Mouse (Mus musculus): ENCODE results near the gene Fam25c. TPM values are rescaled to one million over a fixed set of nuclear protein-coding genes. Genes with fewer than 3 reads are reported as not detected.

Gene Fam25c
- polyA plus RNA-seq, 1 experiment: not detected

- Histone ChIP-seq H3K36me3 (ENCODE audit: control insufficient read depth, insufficient read depth) (peaks cover 25% of the 10 kb centered on the region), H3ac (ENCODE audit: control insufficient read depth, insufficient read length, low read depth) (no peak overlapping the region), H3K79me3 (ENCODE audit: low read depth) (peaks cover 71% of the 10 kb centered on the region), H3K27me3 (ENCODE audit: control insufficient read depth, insufficient read depth, insufficient read length) (no peaks in the 10 kb centered on the region), H3K79me2 (ENCODE audit: control insufficient read depth, insufficient read depth) (peaks cover 83% of the 10 kb centered on the region), H3K4me3 (ENCODE audit: insufficient read depth, poor library complexity, severe bottlenecking) (no peak overlapping the region)
- TF ChIP-seq CTCF (IDR thresholded peaks at IDR 0.05; ENCODE audit: control insufficient read depth, insufficient read depth, insufficient read length) (no peak), USF1 (IDR thresholded peaks at IDR 0.05; ENCODE audit: low read depth) (no peak), MAX (IDR thresholded peaks at IDR 0.05) (no peak), MYOG (IDR thresholded peaks at IDR 0.05; ENCODE audit: control insufficient read depth, extremely low read depth, insufficient read length) (no peak), CEBPB (IDR thresholded peaks at IDR 0.05; ENCODE audit: low read depth) (no peak), MYOD1 (IDR thresholded peaks at IDR 0.05; ENCODE audit: control insufficient read depth, insufficient read length, low read depth) (no peak), FOSL1 (IDR thresholded peaks at IDR 0.05; ENCODE audit: insufficient read depth, low read length, poor library complexity, severe bottlenecking) (no peak)
Measured at GRCm38 (mm10) chr14:34313612-34314011, 41.6 kb downstream of the Fam25c start.

GRCm38 (mm10) chr14:34312339-34313048 lies 42.7 kb downstream of the Fam25c start:
- peaks cover 72% of the 10 kb centered on the region for H3K79me2 ChIP-seq (ENCODE audit: control insufficient read depth, insufficient read depth)
- no peaks in the 10 kb centered on the region for H3K27me3 ChIP-seq (ENCODE audit: control insufficient read depth, insufficient read depth, insufficient read length)
- peak overlapping the region; percentile 64 for H3K4me3 ChIP-seq (ENCODE audit: insufficient read depth, poor library complexity, severe bottlenecking)
- peak overlapping the region; percentile 20 for H3ac ChIP-seq (ENCODE audit: control insufficient read depth, insufficient read length, low read depth)
- no peak for TF ChIP-seq USF1 (IDR thresholded peaks at IDR 0.05; ENCODE audit: low read depth)
- TF ChIP-seq CEBPB (IDR thresholded peaks at IDR 0.05; ENCODE audit: low read depth): no peak
- no peak for TF ChIP-seq CTCF (IDR thresholded peaks at IDR 0.05; ENCODE audit: control insufficient read depth, insufficient read depth, insufficient read length)
- TF ChIP-seq MYOD1 (IDR thresholded peaks at IDR 0.05; ENCODE audit: control insufficient read depth, insufficient read length, low read depth): no peak
- TF ChIP-seq FOSL1 (IDR thresholded peaks at IDR 0.05; ENCODE audit: insufficient read depth, low read length, poor library complexity, severe bottlenecking): no peak
- no peak for TF ChIP-seq MYOG (IDR thresholded peaks at IDR 0.05; ENCODE audit: control insufficient read depth, extremely low read depth, insufficient read length)
- TF ChIP-seq MAX (IDR thresholded peaks at IDR 0.05): no peak
- peaks cover 62% of the 10 kb centered on the region for H3K79me3 ChIP-seq (ENCODE audit: low read depth)
- H3K36me3 ChIP-seq (ENCODE audit: control insufficient read depth, insufficient read depth): peaks cover 14% of the 10 kb centered on the region

- H3K4me3 ChIP-seq (ENCODE audit: insufficient read depth, poor library complexity, severe bottlenecking): peak overlapping the region; percentile 64
- TF ChIP-seq MYOG (IDR thresholded peaks at IDR 0.05; ENCODE audit: control insufficient read depth, extremely low read depth, insufficient read length) (no peak), FOSL1 (IDR thresholded peaks at IDR 0.05; ENCODE audit: insufficient read depth, low read length, poor library complexity, severe bottlenecking) (no peak), USF1 (IDR thresholded peaks at IDR 0.05; ENCODE audit: low read depth) (no peak), MYOD1 (IDR thresholded peaks at IDR 0.05; ENCODE audit: control insufficient read depth, insufficient read length, low read depth) (no peak), CEBPB (IDR thresholded peaks at IDR 0.05; ENCODE audit: low read depth) (no peak), MAX (IDR thresholded peaks at IDR 0.05) (no peak), CTCF (IDR thresholded peaks at IDR 0.05; ENCODE audit: control insufficient read depth, insufficient read depth, insufficient read length) (no peak)
- no peaks in the 10 kb centered on the region for H3K27me3 ChIP-seq (ENCODE audit: control insufficient read depth, insufficient read depth, insufficient read length)
- peak overlapping the region; percentile 82 for H3ac ChIP-seq (ENCODE audit: control insufficient read depth, insufficient read length, low read depth)
- H3K79me2 ChIP-seq (ENCODE audit: control insufficient read depth, insufficient read depth): peaks cover 64% of the 10 kb centered on the region
- peaks cover 54% of the 10 kb centered on the region for H3K79me3 ChIP-seq (ENCODE audit: low read depth)
- H3K36me3 ChIP-seq (ENCODE audit: control insufficient read depth, insufficient read depth): peaks cover 13% of the 10 kb centered on the region
Measured at GRCm38 (mm10) chr14:34311691-34312090, 43.5 kb downstream of the Fam25c start.

GRCm38 (mm10) chr14:34311021-34311631 lies 44.1 kb downstream of the Fam25c start:
- peaks cover 49% of the 10 kb centered on the region for H3K79me3 ChIP-seq (ENCODE audit: low read depth)
- peaks cover 58% of the 10 kb centered on the region for H3K79me2 ChIP-seq (ENCODE audit: control insufficient read depth, insufficient read depth)
- H3K4me3 ChIP-seq (ENCODE audit: insufficient read depth, poor library complexity, severe bottlenecking): peak overlapping the region; percentile 64
- TF ChIP-seq CEBPB (IDR thresholded peaks at IDR 0.05; ENCODE audit: low read depth): no peak
- TF ChIP-seq MYOD1 (IDR thresholded peaks at IDR 0.05; ENCODE audit: control insufficient read depth, insufficient read length, low read depth): no peak
- no peak for TF ChIP-seq FOSL1 (IDR thresholded peaks at IDR 0.05; ENCODE audit: insufficient read depth, low read length, poor library complexity, severe bottlenecking)
- no peak for TF ChIP-seq CTCF (IDR thresholded peaks at IDR 0.05; ENCODE audit: control insufficient read depth, insufficient read depth, insufficient read length)
- no peak for TF ChIP-seq MAX (IDR thresholded peaks at IDR 0.05)
- no peak for TF ChIP-seq MYOG (IDR thresholded peaks at IDR 0.05; ENCODE audit: control insufficient read depth, extremely low read depth, insufficient read length)
- no peak for TF ChIP-seq USF1 (IDR thresholded peaks at IDR 0.05; ENCODE audit: low read depth)
- H3K36me3 ChIP-seq (ENCODE audit: control insufficient read depth, insufficient read depth): peaks cover 13% of the 10 kb centered on the region
- H3ac ChIP-seq (ENCODE audit: control insufficient read depth, insufficient read length, low read depth): peak overlapping the region; percentile 82
- no peaks in the 10 kb centered on the region for H3K27me3 ChIP-seq (ENCODE audit: control insufficient read depth, insufficient read depth, insufficient read length)

- Histone ChIP-seq H3K27me3 (ENCODE audit: control insufficient read depth, insufficient read depth, insufficient read length) (no peaks in the 10 kb centered on the region), H3K4me3 (ENCODE audit: insufficient read depth, poor library complexity, severe bottlenecking) (peak within 1 kb of the TSS; percentile 64), H3K36me3 (ENCODE audit: control insufficient read depth, insufficient read depth) (peaks cover 13% of the 10 kb centered on the region), H3ac (ENCODE audit: control insufficient read depth, insufficient read length, low read depth) (peak within 1 kb of the TSS; percentile 83), H3K79me3 (ENCODE audit: low read depth) (peaks cover 42% of the 10 kb centered on the region), H3K79me2 (ENCODE audit: control insufficient read depth, insufficient read depth) (peaks cover 51% of the 10 kb centered on the region)
- no peak for TF ChIP-seq FOSL1 (IDR thresholded peaks at IDR 0.05; ENCODE audit: insufficient read depth, low read length, poor library complexity, severe bottlenecking)
- peak; percentile 83 for TF ChIP-seq MAX (IDR thresholded peaks at IDR 0.05)
Measured at GRCm38 (mm10) chr14:34310234-34310965, 44.8 kb downstream of the Fam25c start, which contains the start of the genes Shld2 and Glud1. Gene Shld2 (minus strand): TSS chr14:34310493. Gene Glud1 (plus strand): TSS chr14:34310727.

Measured in C2C12 (cell line).